Mouse (Mus musculus): ENCODE data around the gene Scand1. TPM values are rescaled to one million over a fixed set of nuclear protein-coding genes. Genes with fewer than 3 reads are reported as not detected.

Gene Scand1
- total and polyA plus RNA-seq, 3 experiments, result 37.4 to 75.6 TPM; not detected in 1

DNA sequence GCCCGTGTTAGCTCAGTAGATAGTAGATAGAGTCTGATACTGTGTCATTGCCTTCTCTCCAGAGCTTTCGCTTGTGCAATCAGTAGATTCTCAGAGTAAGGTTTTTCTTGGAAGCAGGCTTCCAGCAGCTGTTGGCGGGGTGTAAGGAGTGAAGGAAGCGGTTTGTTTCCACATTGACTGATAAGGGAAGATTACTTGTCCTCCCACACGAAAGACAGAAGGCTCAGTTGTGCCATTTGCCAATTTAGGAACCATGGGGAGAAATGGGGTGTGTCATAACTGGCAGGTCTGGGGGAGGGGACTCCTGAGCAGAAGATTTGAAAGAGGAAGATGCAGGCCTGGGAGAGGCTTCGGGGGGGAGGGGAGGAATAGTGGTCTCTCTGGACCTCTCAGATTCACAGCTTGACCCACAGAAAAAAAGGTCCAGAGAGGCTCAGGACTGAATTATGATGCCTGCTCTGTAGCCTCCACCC lies 11.6 kb upstream of the Scand1 start (continued):
- no peak for TF ChIP-seq USF2 (IDR thresholded peaks at IDR 0.05; ENCODE audit: borderline replicate concordance in 1 of 2, insufficient read depth in 1 of 2, low read depth in 1 of 2, low read length in 2 of 2)

DNA sequence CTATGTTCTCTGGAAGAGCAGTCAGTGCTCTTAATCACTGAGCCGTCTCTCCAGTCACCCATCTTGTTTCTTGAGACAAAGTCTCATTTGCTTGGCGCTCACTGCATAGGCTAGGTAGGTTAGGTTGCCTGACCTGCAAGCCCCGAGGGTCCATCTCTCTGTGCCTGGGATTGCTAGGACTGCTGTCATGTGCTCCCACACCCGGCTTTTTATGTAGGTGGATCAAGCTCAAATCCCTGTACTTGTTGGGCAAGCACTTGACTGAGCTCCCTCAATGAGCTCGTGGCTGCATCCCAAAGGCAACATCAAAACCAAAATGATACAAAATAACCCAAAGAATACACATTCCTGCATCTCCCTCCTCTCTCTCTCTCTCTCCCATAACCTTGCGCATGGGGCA lies 9.0 kb upstream of the Scand1 start:
- H3K27me3 ChIP-seq (ENCODE audit: control insufficient read depth in 1 of 2, insufficient read depth in 2 of 2, low read length in 2 of 2), result no peaks in the 10 kb centered on the region
- H3K79me2 ChIP-seq (ENCODE audit: control insufficient read depth, insufficient read depth, low read length, poor library complexity), result no peaks in the 10 kb centered on the region
- no peaks in the 10 kb centered on the region for H3K9me3 ChIP-seq (replicated peaks; ENCODE audit: insufficient read depth, low read length)
- H3K4me3 ChIP-seq (ENCODE audit: control insufficient read depth in 1 of 2, insufficient read depth in 1 of 2, low read depth in 2 of 2, low read length in 2 of 2), result no peak overlapping the region
- peaks cover 0 to 15% of the 10 kb centered on the region in 2 experiments; a peak in 2 of 4 replicates for H3K36me3 ChIP-seq (ENCODE audit: control insufficient read depth in 1 of 2, insufficient read depth in 2 of 2, low read length in 2 of 2)
- TF ChIP-seq GATA1 (IDR thresholded peaks at IDR 0.05; ENCODE audit: low read depth, low read length) (no peak), UBTF (IDR thresholded peaks at IDR 0.05; ENCODE audit: borderline replicate concordance, insufficient read depth, low read depth, low read length) (no peak), JUND (IDR thresholded peaks at IDR 0.05; ENCODE audit: low read depth, low read length) (no peak), ETS1 (IDR thresholded peaks at IDR 0.05; ENCODE audit: low read depth, low read length) (no peak), ELF1 (IDR thresholded peaks at IDR 0.05; ENCODE audit: low read depth, low read length) (no peak), POLR2AphosphoS2 (IDR thresholded peaks at IDR 0.05; ENCODE audit: low read length) (no peak), RAD21 (IDR thresholded peaks at IDR 0.05; ENCODE audit: low read depth, low read length) (no peak), USF2 (IDR thresholded peaks at IDR 0.05; ENCODE audit: borderline replicate concordance in 1 of 2, insufficient read depth in 1 of 2, low read depth in 1 of 2, low read length in 2 of 2) (no peak), GABPA (IDR thresholded peaks at IDR 0.05; ENCODE audit: low read depth, low read length) (no peak), BHLHE40 (IDR thresholded peaks at IDR 0.05; ENCODE audit: borderline replicate concordance, low read depth, low read length) (no peak), MEF2A (IDR thresholded peaks at IDR 0.05; ENCODE audit: extremely low read depth, insufficient replicate concordance, low read depth, low read length, poor library complexity, severe bottlenecking) (no peak), RCOR1 (IDR thresholded peaks at IDR 0.05; ENCODE audit: low read depth, low read length) (no peak)
- no peak overlapping the region for H3K9ac ChIP-seq (ENCODE audit: control insufficient read depth, low read depth, low read length, poor library complexity, severe bottlenecking)
- no peak overlapping the region for H3K27ac ChIP-seq (ENCODE audit: control insufficient read depth, low read depth, low read length)
- DNase-seq (ENCODE audit: low read depth, low spot score), result no peak
- peaks cover 2 to 20% of the 10 kb centered on the region in 2 experiments for H3K4me1 ChIP-seq (ENCODE audit: control insufficient read depth in 1 of 2, insufficient read depth in 2 of 2, low read length in 2 of 2)

DNA sequence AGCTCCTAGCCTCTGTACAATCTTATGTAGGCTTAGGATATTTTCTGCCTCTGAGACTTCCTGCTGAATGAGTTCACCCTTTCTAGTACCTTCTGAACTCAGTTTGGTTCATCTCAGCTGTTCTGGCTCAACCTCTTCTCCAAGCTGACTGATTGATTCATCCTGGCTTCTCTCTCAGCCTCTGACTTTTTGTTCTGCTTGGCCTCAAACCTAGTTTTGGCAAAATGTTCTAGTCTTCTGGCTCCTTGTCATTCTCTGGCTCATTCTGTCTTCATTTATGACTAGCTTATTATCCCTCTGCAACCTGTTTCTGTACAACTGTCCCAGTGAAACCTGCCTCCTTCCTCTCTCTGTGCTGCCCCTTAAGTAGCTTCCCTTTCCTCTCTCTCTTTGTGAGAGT lies 6.0 kb upstream of the Scand1 start:
- H3K9me3 ChIP-seq (replicated peaks; ENCODE audit: insufficient read depth, low read length), result no peaks in the 10 kb centered on the region
- H3K9ac ChIP-seq (ENCODE audit: control insufficient read depth, low read depth, low read length, poor library complexity, severe bottlenecking), result no peak overlapping the region
- H3K79me2 ChIP-seq (ENCODE audit: control insufficient read depth, insufficient read depth, low read length, poor library complexity), result peaks cover 4% of the 10 kb centered on the region
- H3K4me3 ChIP-seq (ENCODE audit: control insufficient read depth in 1 of 2, insufficient read depth in 1 of 2, low read depth in 2 of 2, low read length in 2 of 2), result no peak overlapping the region
- no peak for DNase-seq (ENCODE audit: low read depth, low spot score)
- no peaks in the 10 kb centered on the region for H3K27me3 ChIP-seq (ENCODE audit: control insufficient read depth in 1 of 2, insufficient read depth in 2 of 2, low read length in 2 of 2)
- H3K27ac ChIP-seq (ENCODE audit: control insufficient read depth, low read depth, low read length), result no peak overlapping the region
- peaks cover 3 to 8% of the 10 kb centered on the region in 2 experiments for H3K4me1 ChIP-seq (ENCODE audit: control insufficient read depth in 1 of 2, insufficient read depth in 2 of 2, low read length in 2 of 2)
- TF ChIP-seq UBTF (IDR thresholded peaks at IDR 0.05; ENCODE audit: borderline replicate concordance, insufficient read depth, low read depth, low read length) (no peak), POLR2AphosphoS5 (IDR thresholded peaks at IDR 0.05; ENCODE audit: borderline replicate concordance, low read depth, low read length) (no peak), USF1 (IDR thresholded peaks at IDR 0.05; ENCODE audit: low read depth, low read length) (no peak), JUND (IDR thresholded peaks at IDR 0.05; ENCODE audit: low read depth, low read length) (no peak), KAT2A (conservative IDR thresholded peaks at IDR 0.05; ENCODE audit: low read depth, low read length) (no peak), EP300 (IDR thresholded peaks at IDR 0.05; ENCODE audit: low read depth in 1 of 2, low read length in 2 of 2) (no peak), MXI1 (IDR thresholded peaks at IDR 0.05; ENCODE audit: low read depth, low read length) (no peak), ZNF384 (IDR thresholded peaks at IDR 0.05; ENCODE audit: low read depth, low read length) (no peak), USF2 (IDR thresholded peaks at IDR 0.05; ENCODE audit: borderline replicate concordance in 1 of 2, insufficient read depth in 1 of 2, low read depth in 1 of 2, low read length in 2 of 2) (no peak), TBP (IDR thresholded peaks at IDR 0.05; ENCODE audit: low read depth, low read length) (no peak), ELF1 (IDR thresholded peaks at IDR 0.05; ENCODE audit: low read depth, low read length) (no peak)
- peaks cover 0 to 4% of the 10 kb centered on the region in 2 experiments; a peak in 2 of 4 replicates for H3K36me3 ChIP-seq (ENCODE audit: control insufficient read depth in 1 of 2, insufficient read depth in 2 of 2, low read length in 2 of 2)
